Mouse (Mus musculus): ENCODE data around the gene Khdc1a. TPM values are rescaled to one million over a fixed set of nuclear protein-coding genes. Genes with fewer than 3 reads are reported as not detected.

The Khdc1a gene
- 0.02 and 0.04 TPM in 2 replicates for polyA plus RNA-seq (2012; rRNA removed)

DNA sequence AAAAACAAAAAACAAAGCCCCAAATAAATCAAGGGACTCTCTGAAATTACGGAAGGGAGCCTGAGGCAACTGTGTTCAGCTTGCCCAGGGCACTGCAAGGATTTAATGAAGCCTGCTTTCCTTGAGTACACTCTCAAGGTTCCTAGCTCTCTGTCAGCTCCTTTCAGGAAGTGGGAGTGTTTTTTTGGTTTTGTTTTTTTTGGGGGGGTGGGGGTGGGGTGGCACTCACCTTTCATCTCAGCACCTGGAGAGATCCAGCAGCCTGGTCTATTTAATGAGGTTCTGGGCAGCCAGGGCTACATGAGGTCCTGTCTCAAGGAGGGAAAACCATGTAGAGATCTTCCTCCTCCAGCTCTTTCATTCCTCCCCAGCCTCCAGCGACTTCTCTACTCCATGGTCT, at the start of gene Khdc1a:
TSS of gene Khdc1a (plus strand) at position 301 of the 400 bp plus-strand sequence.

DNA sequence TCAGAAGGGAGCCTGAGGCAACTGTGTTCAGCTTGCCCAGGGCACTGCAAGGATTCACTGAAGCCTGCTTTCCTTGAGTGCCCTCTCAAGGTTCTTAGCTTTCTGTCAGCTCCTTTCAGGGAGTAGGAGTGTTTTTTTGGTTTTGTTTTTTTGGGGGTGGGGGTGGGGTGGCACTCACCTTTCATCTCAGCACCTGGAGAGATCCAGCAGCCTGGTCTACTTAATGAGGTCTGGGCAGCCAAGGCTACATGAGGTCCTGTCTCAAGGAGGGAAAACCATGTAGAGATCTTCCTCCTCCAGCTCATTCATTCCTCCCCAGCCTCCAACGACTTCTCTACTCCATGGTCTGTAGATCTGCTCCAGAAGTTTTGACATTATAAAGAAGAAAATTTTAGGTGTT, 18.6 kb downstream of the Khdc1a start, which contains the start of gene Khdc1c:
TSS of gene Khdc1c (plus strand) at position 301 of the 400 bp plus-strand sequence.

DNA sequence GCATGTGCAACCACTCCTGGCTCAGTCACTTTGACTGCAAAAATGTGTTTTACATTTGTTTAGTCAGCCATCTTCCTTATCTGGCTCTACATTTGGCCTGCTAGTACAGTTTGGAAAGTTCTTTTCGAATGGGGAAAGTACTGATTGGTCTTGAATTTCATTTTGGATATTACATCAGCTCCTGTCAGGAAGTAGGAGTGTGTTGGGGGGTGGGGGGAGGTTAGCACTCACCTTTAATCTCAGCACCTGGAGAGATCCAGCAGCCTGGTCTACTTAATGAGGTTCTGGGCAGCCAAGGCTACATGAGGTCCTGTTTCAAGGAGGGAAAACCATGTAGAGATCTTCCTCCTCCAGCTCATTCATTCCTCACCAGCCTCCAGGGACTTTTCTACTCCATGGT, 33.8 kb downstream of the Khdc1a start, which contains the start of gene Khdc1b:
TSS of gene Khdc1b (plus strand) at position 301 of the 400 bp plus-strand sequence.

Other genes starting within 250 kb of the Khdc1a start
- gene Tmem14a, start 131.1 kb upstream of the Khdc1a start, polyA plus RNA-seq (2012; rRNA removed) = 2.3 and 2.5 TPM in 2 replicates
- gene Gsta3, start 109.1 kb upstream of the Khdc1a start, polyA plus RNA-seq (2012; rRNA removed) = 435 and 536 TPM in 2 replicates
- gene Khdc1c, start 18.7 kb downstream of the Khdc1a start, polyA plus RNA-seq (2012; rRNA removed) = not detected in 2 replicates
- gene Khdc1b, start 33.9 kb downstream of the Khdc1a start, polyA plus RNA-seq (2012; rRNA removed) = not detected in 2 replicates